Mouse (Mus musculus): ENCODE results near the gene Lrrc8c.

GRCm38 (mm10) chr5:105530576-105530975 lies 11.4 kb downstream of the Lrrc8c start:
- TF ChIP-seq ZNF384 (IDR thresholded peaks at IDR 0.05; ENCODE audit: low read depth, low read length) (no peak), CHD2 (IDR thresholded peaks at IDR 0.05; ENCODE audit: low read depth, low read length) (no peak), MAFK (IDR thresholded peaks at IDR 0.05; ENCODE audit: insufficient read depth, low read depth, low read length) (no peak), HCFC1 (IDR thresholded peaks at IDR 0.05; ENCODE audit: borderline replicate concordance, insufficient read depth, low read length) (no peak)
